Mouse (Mus musculus) mature B cell (primary cell): ENCODE measurements around the gene Tmtc1.

Source experiments
- in situ Hi-C: fragments of 300-500 bp; cut with MboI; formaldehyde crosslinking; loops from 2 replicates; pipeline ENCODE4 v1.14.3; 2019

The Tmtc1 gene

GRCm38 (mm10) chr6:148443726-148444701, at the start of gene Tmtc1:
Tmtc1 (minus strand) TSS chr6:148444389.
- in situ Hi-C loops: no loop called here

- in situ Hi-C loops: no loop called here
Measured at GRCm38 (mm10) chr6:148491849-148492248, 47.7 kb upstream of the Tmtc1 start.

GRCm38 (mm10) chr6:148486756-148487155, 42.6 kb upstream of the Tmtc1 start:
- in situ Hi-C loops: no loop called here

GRCm38 (mm10) chr6:148481894-148482293, 37.7 kb upstream of the Tmtc1 start:
- in situ Hi-C loops: no loop called here

GRCm38 (mm10) chr6:148479671-148480237, 35.6 kb upstream of the Tmtc1 start:
- in situ Hi-C loops: no loop called here

GRCm38 (mm10) chr6:148478350-148478749, 34.2 kb upstream of the Tmtc1 start:
- in situ Hi-C loops: no loop called here

GRCm38 (mm10) chr6:148472289-148472688, 28.1 kb upstream of the Tmtc1 start:
- in situ Hi-C loops: no loop called here

GRCm38 (mm10) chr6:148467924-148468389, 23.8 kb upstream of the Tmtc1 start:
- in situ Hi-C loops: no loop called here

- in situ Hi-C loops: no loop called here
Measured at GRCm38 (mm10) chr6:148467170-148467921, 23.2 kb upstream of the Tmtc1 start.

- in situ Hi-C loops: no loop called here
Measured at GRCm38 (mm10) chr6:148459636-148460035, 15.4 kb upstream of the Tmtc1 start.

GRCm38 (mm10) chr6:148455470-148455869, 11.3 kb upstream of the Tmtc1 start:
- in situ Hi-C loops: no loop called here

GRCm38 (mm10) chr6:148454740-148455139, 10.6 kb upstream of the Tmtc1 start:
- in situ Hi-C loops: no loop called here

- in situ Hi-C loops: no loop called here
Measured at GRCm38 (mm10) chr6:148448151-148448550, 4.0 kb upstream of the Tmtc1 start.

- in situ Hi-C loops: no loop called here
Measured at GRCm38 (mm10) chr6:148446113-148446512, 1.9 kb upstream of the Tmtc1 start.

GRCm38 (mm10) chr6:148444796-148445195, 607 bp upstream of the Tmtc1 start:
- in situ Hi-C loops: no loop called here

- in situ Hi-C loops: no loop called here
Measured at GRCm38 (mm10) chr6:148443291-148443725, 881 bp downstream of the Tmtc1 start.

- in situ Hi-C loops: no loop called here
Measured at GRCm38 (mm10) chr6:148442671-148443290, 1.4 kb downstream of the Tmtc1 start.

GRCm38 (mm10) chr6:148441871-148442270, 2.3 kb downstream of the Tmtc1 start:
- in situ Hi-C loops: no loop called here

- in situ Hi-C loops: no loop called here
Measured at GRCm38 (mm10) chr6:148439101-148439500, 5.1 kb downstream of the Tmtc1 start.

- in situ Hi-C loops: no loop called here
Measured at GRCm38 (mm10) chr6:148437565-148437964, 6.6 kb downstream of the Tmtc1 start.

- in situ Hi-C loops: no loop called here
Measured at GRCm38 (mm10) chr6:148436441-148437001, 7.7 kb downstream of the Tmtc1 start.
